Comparison of ENCODE assay signal across 15 mouse cellular contexts in genomic region chr5:148857522-148857921, GRCm38 (mm10).
"Had no signal": no experiment of that assay in that cellular context is flagged by ENCODE, and none has a peak within 500 bp of the region (broad histone marks: within the 10 kb centered on the region; RNA-seq: fewer than 3 reads in every experiment).

No protein-coding gene starts in this region.

- H3K4me3 ChIP-seq: kidney, embryonic 15.5 days; limb, embryonic 12.5 days; midbrain, embryonic 15.5 days; neural tube, embryonic 12.5 days; stomach, embryonic 15.5 days had no signal

- H3K4me1 ChIP-seq: neural tube, embryonic 12.5 days; stomach, embryonic 15.5 days had no signal

- H3K9ac ChIP-seq: kidney, embryonic 15.5 days; limb, embryonic 12.5 days; midbrain, embryonic 15.5 days; neural tube, embryonic 12.5 days; stomach, embryonic 15.5 days had no signal

- H3K27me3 ChIP-seq: kidney, embryonic 15.5 days; midbrain, embryonic 15.5 days; neural tube, embryonic 12.5 days; stomach, embryonic 15.5 days had no signal

- DNase-seq: kidney, adult 18-20 months; kidney, postnatal 14 days; lung, adult 2 months; lung, postnatal 36 days; retina, postnatal 1 day; right cerebral cortex, postnatal 4 days; spleen, adult 18-20 months; thymus, postnatal 36 days had no signal

- H3K9me3 ChIP-seq: kidney, embryonic 15.5 days; limb, embryonic 12.5 days; midbrain, embryonic 15.5 days; neural tube, embryonic 12.5 days; stomach, embryonic 15.5 days had no signal

- H3K27ac ChIP-seq: kidney, embryonic 15.5 days; limb, embryonic 12.5 days; midbrain, embryonic 15.5 days; neural tube, embryonic 12.5 days; stomach, embryonic 15.5 days had no signal

- ATAC-seq: lung, postnatal 0 days; midbrain, embryonic 15.5 days had no signal

- H3K36me3 ChIP-seq: kidney, embryonic 15.5 days; limb, embryonic 12.5 days; midbrain, embryonic 15.5 days; neural tube, embryonic 12.5 days; stomach, embryonic 15.5 days had no signal

- H3K4me2 ChIP-seq: kidney, embryonic 15.5 days; limb, embryonic 12.5 days; midbrain, embryonic 11.5 days; midbrain, embryonic 15.5 days; neural tube, embryonic 12.5 days; stomach, embryonic 15.5 days had no signal
